Mouse (Mus musculus): ENCODE data around the gene Endou. TPM values are rescaled to one million over a fixed set of nuclear protein-coding genes. Genes with fewer than 3 reads are reported as not detected.
A peak's percentile ranks its signal among the peaks of the same experiment; 100 is the strongest.

Gene Endou
- polyA plus RNA-seq, 1 experiment from 2014 or later: 0.11 TPM

DNA sequence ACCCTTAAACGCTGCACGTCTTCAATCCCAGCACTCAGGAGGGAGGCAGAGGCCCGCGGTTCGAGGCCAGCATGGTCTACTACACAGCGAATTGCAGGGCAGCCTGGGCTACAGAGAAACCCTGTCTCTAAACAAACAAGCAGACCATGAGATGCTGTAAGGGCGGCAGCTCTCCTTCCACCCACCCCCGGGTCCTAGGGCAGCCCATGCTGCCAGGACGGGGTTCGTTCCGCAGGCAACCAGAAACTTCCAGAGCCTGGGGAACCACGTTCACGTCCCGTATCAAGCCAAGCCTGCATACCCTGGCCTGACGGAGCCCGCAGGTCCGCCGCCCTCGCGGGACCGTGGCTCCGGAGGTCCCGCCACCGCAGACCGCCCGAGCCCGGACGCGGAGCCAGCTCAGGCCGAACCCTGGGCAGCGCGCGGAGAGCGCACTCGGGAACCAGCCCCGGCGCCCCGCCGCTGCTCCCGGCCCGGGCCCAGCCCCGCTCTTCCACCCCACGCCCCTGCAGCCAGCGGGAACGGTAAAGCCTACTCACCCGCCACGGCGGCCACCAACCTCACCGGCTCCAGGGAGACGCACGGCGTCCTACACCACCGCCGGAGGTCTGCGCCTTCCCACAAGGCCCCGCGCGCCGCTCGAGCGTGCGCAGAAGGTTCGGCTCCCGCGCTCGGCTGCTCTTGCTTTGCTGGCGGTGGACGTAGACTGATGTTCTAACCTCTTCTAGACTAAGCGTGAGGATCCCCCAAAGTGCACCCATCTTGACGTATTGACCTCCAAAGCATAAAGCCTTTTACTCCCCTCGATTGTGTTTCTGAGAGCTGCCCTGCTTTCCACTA is 25.7 kb downstream of the Endou start, which contains the start of gene Rpap3:
Gene Rpap3 (minus strand): TSS at position 615 of the 840 bp plus-strand sequence.
- H3K4me1 ChIP-seq: peaks cover 18% of the 10 kb centered on the region; the same call in 1 of the 2 replicates
- H3K27me3 ChIP-seq (ENCODE audit: insufficient read depth, poor library complexity, severe bottlenecking): no peaks in the 10 kb centered on the region
- under 1% methylated on average over 71 of the region's 71 CpGs for WGBS
- H3K27ac ChIP-seq: peak within 1 kb of the TSS; percentile 95
- no peaks in the 10 kb centered on the region for H3K9me3 ChIP-seq
- peak; percentile 94 for DNase-seq (ENCODE audit: low spot score)
- H3K4me3 ChIP-seq: peak within 1 kb of the TSS; percentile 99
- peaks cover 28% of the 10 kb centered on the region for H3K36me3 ChIP-seq

DNA sequence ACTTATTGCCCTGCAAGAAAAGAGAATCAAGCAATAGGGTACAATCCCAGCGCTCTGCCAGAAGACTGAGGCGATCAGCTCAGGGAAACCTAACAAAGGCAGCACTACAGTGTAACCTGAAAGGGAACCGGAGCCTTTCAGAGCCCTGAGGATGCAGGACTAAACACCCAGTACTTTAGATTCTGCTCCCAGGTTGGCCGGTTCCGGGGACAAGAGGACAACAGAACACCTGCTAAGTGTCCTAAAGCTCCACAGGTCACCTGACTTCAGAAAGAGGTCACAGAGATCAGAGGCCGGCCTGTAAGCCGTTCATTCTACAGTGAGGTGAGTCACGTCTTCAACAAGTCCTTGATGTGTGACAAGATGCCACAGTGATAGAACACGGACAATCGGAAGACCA is 34.5 kb downstream of the Endou start:
- H3K27ac ChIP-seq: no peak overlapping the region
- peaks cover 95% of the 10 kb centered on the region for H3K36me3 ChIP-seq
- no peak for DNase-seq (ENCODE audit: low spot score)
- H3K27me3 ChIP-seq (ENCODE audit: insufficient read depth, poor library complexity, severe bottlenecking): no peaks in the 10 kb centered on the region
- WGBS: 91% methylated on average over 10 of the region's 10 CpGs
- H3K4me3 ChIP-seq: no peak overlapping the region
- H3K9me3 ChIP-seq: no peaks in the 10 kb centered on the region
- H3K4me1 ChIP-seq: no peaks in the 10 kb centered on the region

- 89% methylated on average over 5 of the region's 5 CpGs for WGBS
- Histone ChIP-seq H3K9me3 (no peaks in the 10 kb centered on the region), H3K4me1 (no peaks in the 10 kb centered on the region), H3K27me3 (ENCODE audit: insufficient read depth, poor library complexity, severe bottlenecking) (no peaks in the 10 kb centered on the region), H3K36me3 (peaks cover 91% of the 10 kb centered on the region), H3K4me3 (no peak overlapping the region), H3K27ac (no peak overlapping the region)
- no peak for DNase-seq (ENCODE audit: low spot score)
Observed at GRCm38 (mm10) chr15:97693411-97693810, 37.7 kb downstream of the Endou start.

DNA sequence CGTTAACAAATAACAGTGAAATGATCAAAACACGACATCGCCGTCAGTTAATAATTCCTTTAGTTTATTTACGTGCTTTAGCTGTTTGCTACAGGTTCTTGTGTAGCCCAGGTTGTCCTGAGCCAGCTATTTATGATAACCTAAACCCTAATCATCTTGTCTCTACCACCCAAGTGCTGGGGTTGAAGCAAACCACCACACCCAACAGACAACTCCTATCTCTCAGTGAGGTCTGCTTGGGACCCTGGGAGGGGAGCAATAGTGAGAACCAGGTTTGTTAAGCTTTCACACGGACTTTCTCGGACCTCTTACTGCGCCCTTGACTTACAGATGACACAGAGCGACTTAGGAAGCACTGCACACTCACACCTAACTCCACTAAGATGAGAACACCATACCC is 47.0 kb downstream of the Endou start:
- no peak overlapping the region for H3K27ac ChIP-seq
- H3K4me3 ChIP-seq: no peak overlapping the region
- no peaks in the 10 kb centered on the region for H3K9me3 ChIP-seq
- H3K4me1 ChIP-seq: peaks cover 4% of the 10 kb centered on the region; the same call in 1 of the 2 replicates
- DNase-seq (ENCODE audit: low spot score): no peak
- 91% methylated on average over 9 of the region's 9 CpGs for WGBS
- H3K36me3 ChIP-seq: peaks cover 94% of the 10 kb centered on the region
- H3K27me3 ChIP-seq (ENCODE audit: insufficient read depth, poor library complexity, severe bottlenecking): no peaks in the 10 kb centered on the region

DNA sequence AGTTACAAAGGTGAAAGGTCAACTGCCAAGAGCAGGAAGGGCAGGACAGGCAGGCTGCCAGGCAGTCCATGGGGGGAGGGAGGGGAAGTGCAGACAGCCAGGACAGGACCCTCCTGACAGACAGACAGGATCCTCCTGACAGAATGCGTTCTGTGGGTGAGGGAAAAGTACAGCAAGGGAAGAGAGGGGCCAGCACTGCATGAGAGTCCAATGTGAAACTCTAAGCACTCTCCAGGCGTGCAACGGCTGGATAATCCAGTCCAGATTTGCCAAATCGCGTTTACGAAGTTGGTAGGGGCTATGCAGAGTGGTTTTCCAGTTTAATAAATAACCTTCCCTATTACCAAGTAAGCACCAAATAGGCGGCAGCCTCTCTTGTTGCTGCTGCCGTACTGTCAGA is 49.1 kb downstream of the Endou start:
- DNase-seq (ENCODE audit: low spot score): no peak
- peaks cover 90% of the 10 kb centered on the region for H3K36me3 ChIP-seq
- no peak overlapping the region for H3K27ac ChIP-seq
- H3K27me3 ChIP-seq (ENCODE audit: insufficient read depth, poor library complexity, severe bottlenecking): no peaks in the 10 kb centered on the region
- 88% methylated on average over 8 of the region's 8 CpGs for WGBS
- H3K4me1 ChIP-seq: peaks cover 4% of the 10 kb centered on the region; the same call in 1 of the 2 replicates
- H3K4me3 ChIP-seq: no peak overlapping the region
- no peaks in the 10 kb centered on the region for H3K9me3 ChIP-seq

GRCm38 (mm10) chr15:97679991-97680681 is 51.0 kb downstream of the Endou start:
- Histone ChIP-seq H3K27me3 (ENCODE audit: insufficient read depth, poor library complexity, severe bottlenecking) (no peaks in the 10 kb centered on the region), H3K4me3 (no peak overlapping the region), H3K36me3 (peaks cover 88% of the 10 kb centered on the region), H3K27ac (no peak overlapping the region), H3K9me3 (no peaks in the 10 kb centered on the region), H3K4me1 (peaks cover 4% of the 10 kb centered on the region; the same call in 1 of the 2 replicates)
- no peak for DNase-seq (ENCODE audit: low spot score)
- WGBS: 82% methylated on average over 18 of the region's 18 CpGs

DNA sequence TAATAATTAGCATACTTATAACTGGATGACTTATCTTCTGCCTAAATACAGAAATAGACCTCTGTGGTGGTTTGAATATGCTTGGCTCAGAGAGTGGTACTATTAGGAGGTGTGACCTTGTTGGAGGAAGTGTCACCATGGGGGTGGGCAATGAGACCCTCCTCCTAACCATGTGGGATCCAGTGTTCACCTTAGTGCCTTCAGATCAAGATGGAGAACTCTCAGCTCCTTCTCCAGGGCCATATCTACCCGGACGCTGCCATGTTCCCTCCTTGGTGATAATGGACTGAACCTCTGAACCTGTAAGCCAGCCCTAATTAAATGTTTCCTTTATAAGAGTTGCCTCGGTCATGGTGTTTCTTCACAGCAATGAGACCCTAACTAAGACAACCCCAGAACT is 53.8 kb downstream of the Endou start:
- 81% methylated on average over 3 of the region's 3 CpGs for WGBS
- peaks cover 89% of the 10 kb centered on the region for H3K36me3 ChIP-seq

DNA sequence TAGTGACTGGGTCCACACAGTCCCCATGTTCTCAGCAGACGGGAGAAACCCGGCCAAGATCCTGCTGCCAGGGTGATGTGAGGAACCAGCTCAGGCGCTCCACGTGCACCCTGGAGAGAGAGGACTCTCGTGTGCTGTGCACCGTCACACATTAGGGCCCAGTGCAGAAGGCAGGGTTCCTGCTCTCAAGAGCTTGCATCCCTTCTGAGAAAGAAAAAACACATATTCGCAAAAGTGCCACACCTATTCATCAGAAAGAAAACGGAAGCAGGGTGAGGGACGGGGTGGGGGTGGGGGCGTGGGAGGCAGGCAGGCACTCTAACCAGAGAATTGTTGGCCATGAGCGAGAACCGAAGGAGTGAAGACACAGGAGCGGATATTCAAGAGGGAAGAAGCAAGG is 55.2 kb downstream of the Endou start:
- H3K4me3 ChIP-seq: no peak overlapping the region
- peaks cover 11% of the 10 kb centered on the region for H3K4me1 ChIP-seq
- H3K36me3 ChIP-seq: peaks cover 80% of the 10 kb centered on the region
- H3K27ac ChIP-seq: no peak overlapping the region
- DNase-seq (ENCODE audit: low spot score): no peak
- H3K27me3 ChIP-seq (ENCODE audit: insufficient read depth, poor library complexity, severe bottlenecking): no peaks in the 10 kb centered on the region
- no peaks in the 10 kb centered on the region for H3K9me3 ChIP-seq
- WGBS: 90% methylated on average over 13 of the region's 13 CpGs

More for the DNA sequence above, 53.8 kb downstream of the Endou start:
- Histone ChIP-seq H3K27ac (no peak overlapping the region), H3K27me3 (ENCODE audit: insufficient read depth, poor library complexity, severe bottlenecking) (no peaks in the 10 kb centered on the region), H3K4me1 (peaks cover 5% of the 10 kb centered on the region), H3K9me3 (no peaks in the 10 kb centered on the region), H3K4me3 (no peak overlapping the region)
- peak; percentile 60 for DNase-seq (ENCODE audit: low spot score)

DNA sequence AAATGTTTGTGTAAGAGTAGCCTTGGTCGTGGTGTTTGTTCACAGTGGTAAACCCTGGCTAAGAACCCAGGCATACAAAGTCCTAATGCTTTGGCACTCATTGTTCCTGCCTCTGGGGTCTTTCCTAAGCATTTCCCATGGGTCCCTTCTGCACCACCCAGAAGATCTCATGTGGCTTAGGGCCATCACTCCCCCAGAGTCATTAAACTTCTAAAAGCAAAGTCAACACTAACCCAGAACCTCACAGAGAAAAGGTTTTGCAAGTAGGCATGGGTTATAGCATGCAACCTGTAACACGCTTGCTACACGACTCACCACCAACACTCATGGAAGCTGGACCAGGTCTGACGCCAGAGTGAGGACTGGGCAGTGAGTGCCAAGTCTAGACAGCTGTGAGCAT is 56.7 kb downstream of the Endou start:
- peaks cover 66% of the 10 kb centered on the region for H3K36me3 ChIP-seq

GRCm38 (mm10) chr15:97673256-97674000 is 57.7 kb downstream of the Endou start:
- DNase-seq (ENCODE audit: low spot score): no peak
- H3K9me3 ChIP-seq: no peaks in the 10 kb centered on the region
- H3K36me3 ChIP-seq: peaks cover 59% of the 10 kb centered on the region
- H3K27me3 ChIP-seq (ENCODE audit: insufficient read depth, poor library complexity, severe bottlenecking): no peaks in the 10 kb centered on the region
- H3K27ac ChIP-seq: no peak overlapping the region
- peaks cover 17% of the 10 kb centered on the region; the same call in 1 of the 2 replicates for H3K4me1 ChIP-seq
- H3K4me3 ChIP-seq: no peak overlapping the region
- WGBS: 94% methylated on average over 7 of the region's 7 CpGs

More for the DNA sequence above, 56.7 kb downstream of the Endou start:
- Histone ChIP-seq H3K4me3 (no peak overlapping the region), H3K9me3 (no peaks in the 10 kb centered on the region), H3K4me1 (peaks cover 17% of the 10 kb centered on the region; the same call in 1 of the 2 replicates), H3K27me3 (ENCODE audit: insufficient read depth, poor library complexity, severe bottlenecking) (no peaks in the 10 kb centered on the region), H3K27ac (no peak overlapping the region)
- 91% methylated on average over 4 of the region's 4 CpGs for WGBS
- no peak for DNase-seq (ENCODE audit: low spot score)

GRCm38 (mm10) chr15:97672211-97672765 is 58.9 kb downstream of the Endou start:
- H3K9me3 ChIP-seq: no peaks in the 10 kb centered on the region
- DNase-seq (ENCODE audit: low spot score): no peak
- H3K27me3 ChIP-seq (ENCODE audit: insufficient read depth, poor library complexity, severe bottlenecking): no peaks in the 10 kb centered on the region
- H3K27ac ChIP-seq: no peak overlapping the region
- WGBS: 79% methylated on average over 9 of the region's 9 CpGs
- H3K36me3 ChIP-seq: peaks cover 48% of the 10 kb centered on the region
- H3K4me1 ChIP-seq: peaks cover 17% of the 10 kb centered on the region; the same call in 1 of the 2 replicates
- H3K4me3 ChIP-seq: no peak overlapping the region

DNA sequence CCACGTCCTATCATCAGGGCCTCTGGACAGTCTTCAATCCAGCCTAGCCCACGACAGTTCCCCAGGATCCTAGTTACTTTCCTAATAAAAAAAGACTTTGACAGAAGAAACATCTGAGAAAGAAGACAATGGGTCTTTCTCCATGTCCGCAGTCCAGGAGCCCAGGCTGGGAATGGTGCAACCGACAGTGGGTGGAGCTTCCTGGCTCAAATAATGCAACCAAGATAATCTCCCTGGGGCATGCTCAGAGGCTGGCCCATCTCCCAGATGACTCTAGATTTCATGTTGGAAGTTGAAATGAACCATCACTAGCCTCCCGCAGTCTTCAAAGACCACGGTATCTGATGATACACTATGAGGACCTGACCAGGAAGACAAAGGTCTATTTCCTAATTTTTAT is 60.6 kb downstream of the Endou start:
- Histone ChIP-seq H3K9me3 (no peaks in the 10 kb centered on the region), H3K36me3 (peaks cover 30% of the 10 kb centered on the region), H3K4me3 (no peak overlapping the region), H3K27ac (no peak overlapping the region), H3K4me1 (peaks cover 17% of the 10 kb centered on the region; the same call in 1 of the 2 replicates), H3K27me3 (ENCODE audit: insufficient read depth, poor library complexity, severe bottlenecking) (no peaks in the 10 kb centered on the region)
- no peak for DNase-seq (ENCODE audit: low spot score)
- WGBS: 72% methylated on average over 6 of the region's 6 CpGs

Measured in heart, embryonic 10.5 days (tissue).